Mouse (Mus musculus) midbrain, embryonic 14.5 days (tissue): Measurements from ENCODE around the gene Tagap. TPM values are rescaled to one million over a fixed set of nuclear protein-coding genes. Genes with fewer than 3 reads are reported as not detected.
A peak's percentile ranks its signal among the peaks of the same experiment; 100 is the strongest.
"Not testable (repeated sequence)": the region's sequence is repeated elsewhere in the genome, so short reads cannot be mapped to it uniquely, and the experiment has no call there.

ENCODE experiments used
- ATAC-seq: fragments of 200-750 bp; cut with Nextera tagmentation; 2 replicates; pipeline ENCODE4 v1.8.0; 2017; ENCODE audit warnings: moderate number of reproducible peaks, moderate library complexity; ENCODE audit not compliant: low FRiP score, low TSS enrichment
- DNase-seq: peaks from one replicate; pipeline ENCODE4 v3.0.0-alpha.2; 2015
- H3K27ac ChIP-seq: fragments of 300-500 bp; sonication (generic); replicated peaks from 2 replicates; pipeline ENCODE4 v1.5.1; 2014; ENCODE audit warnings: mild to moderate bottlenecking, low read depth, low read length, moderate library complexity
- H3K27me3 ChIP-seq: fragments of 300-500 bp; sonication (generic); 2 replicates; pipeline ENCODE4 v1.6.1; 2014; ENCODE audit warnings: low read length, control low read depth, mixed read lengths; ENCODE audit not compliant: control insufficient read depth, insufficient read depth
- H3K36me3 ChIP-seq: fragments of 300-500 bp; sonication (generic); 2 replicates; pipeline ENCODE4 v1.6.1; 2014; ENCODE audit warnings: low read length, control low read depth; ENCODE audit not compliant: control insufficient read depth, insufficient read depth
- H3K4me1 ChIP-seq: fragments of 300-500 bp; sonication (generic); 2 replicates; pipeline ENCODE4 v1.6.1; 2014; ENCODE audit warnings: mild to moderate bottlenecking, antibody characterized with exemption, low read length, control low read depth; ENCODE audit not compliant: control insufficient read depth, insufficient read depth
- H3K4me2 ChIP-seq: fragments of 300-500 bp; sonication (generic); 2 replicates; pipeline ENCODE4 v1.6.1; 2014; ENCODE audit warnings: mild to moderate bottlenecking, low read length, moderate library complexity
- H3K4me3 ChIP-seq: fragments of 300-500 bp; sonication (generic); replicated peaks from 2 replicates; pipeline ENCODE4 v1.5.1; 2014; ENCODE audit warnings: low read depth, low read length
- H3K9ac ChIP-seq: fragments of 300-500 bp; sonication (generic); replicated peaks from 2 replicates; pipeline ENCODE4 v1.6.1; 2014; ENCODE audit warnings: mild to moderate bottlenecking, low read length, moderate library complexity
- H3K9me3 ChIP-seq: fragments of 300-500 bp; sonication (generic); 2 replicates; pipeline ENCODE4 v1.6.1; 2016; ENCODE audit warnings: low read length, control low read depth, mixed read lengths; ENCODE audit not compliant: control insufficient read depth
- WGBS: fragments of 180-500 bp; shearing (Covaris S2); extraction: QIAGEN DNeasy Blood & Tissue Kit; methylation state at CpG from one replicate; pipeline ENCODE4 v1.1.7; 2014; 5-methylcytosine and 5-hydroxymethylcytosine counted together
- polyA plus RNA-seq: library from polyadenylated mRNA; unstranded; fragments of >200 nt; fragmentation: Nextera tagmentation; extraction: Ambion mirVana; gene quantifications from 2 replicates; pipeline ENCODE4 v1.2.1, GENCODE M21; 2014

Gene Tagap
- polyA plus RNA-seq, 1 experiment from 2014 or later, result 0.39 TPM

DNA sequence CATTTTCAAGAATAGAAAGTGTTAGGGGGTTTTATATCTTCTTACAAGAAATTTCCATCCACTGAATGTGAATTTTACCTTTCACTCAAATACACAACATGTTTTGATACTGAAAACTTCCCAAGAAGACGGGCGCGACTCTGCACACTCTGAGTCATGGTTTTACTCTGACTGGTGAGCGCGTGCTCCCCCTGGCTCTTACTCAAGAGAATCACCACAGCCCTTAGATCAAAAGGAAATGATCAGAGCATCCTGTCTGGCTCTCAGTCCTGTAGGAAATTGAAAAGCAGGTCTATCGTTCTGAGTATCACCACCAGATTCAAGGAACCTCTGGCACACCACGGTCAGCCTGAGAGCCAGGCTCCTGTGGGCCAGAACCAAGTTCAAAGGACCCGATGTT is 13.8 kb downstream of the Tagap start:
- WGBS, result 75% methylated on average over 8 of the region's 8 CpGs
- peak; percentile 57 for DNase-seq

GRCm38 (mm10) chr17:7945117-7946052 is 19.6 kb downstream of the Tagap start, which contains the start of gene Rsph3a:
TSS of gene Rsph3a (plus strand) at chr17:7945614.
- WGBS, result 3% methylated on average over 57 of the region's 58 CpGs
- H3K27me3 ChIP-seq, result not testable (repeated sequence)

More for the DNA sequence above, 13.8 kb downstream of the Tagap start:
- H3K4me2 ChIP-seq, result no peak overlapping the region
- no peak for ATAC-seq
- H3K4me3 ChIP-seq, result no peak overlapping the region
- no peaks in the 10 kb centered on the region for H3K9me3 ChIP-seq
- no peak overlapping the region for H3K9ac ChIP-seq
- H3K27me3 ChIP-seq, result no peaks in the 10 kb centered on the region
- no peaks in the 10 kb centered on the region for H3K36me3 ChIP-seq
- no peak overlapping the region for H3K27ac ChIP-seq
- H3K4me1 ChIP-seq, result no peaks in the 10 kb centered on the region

DNA sequence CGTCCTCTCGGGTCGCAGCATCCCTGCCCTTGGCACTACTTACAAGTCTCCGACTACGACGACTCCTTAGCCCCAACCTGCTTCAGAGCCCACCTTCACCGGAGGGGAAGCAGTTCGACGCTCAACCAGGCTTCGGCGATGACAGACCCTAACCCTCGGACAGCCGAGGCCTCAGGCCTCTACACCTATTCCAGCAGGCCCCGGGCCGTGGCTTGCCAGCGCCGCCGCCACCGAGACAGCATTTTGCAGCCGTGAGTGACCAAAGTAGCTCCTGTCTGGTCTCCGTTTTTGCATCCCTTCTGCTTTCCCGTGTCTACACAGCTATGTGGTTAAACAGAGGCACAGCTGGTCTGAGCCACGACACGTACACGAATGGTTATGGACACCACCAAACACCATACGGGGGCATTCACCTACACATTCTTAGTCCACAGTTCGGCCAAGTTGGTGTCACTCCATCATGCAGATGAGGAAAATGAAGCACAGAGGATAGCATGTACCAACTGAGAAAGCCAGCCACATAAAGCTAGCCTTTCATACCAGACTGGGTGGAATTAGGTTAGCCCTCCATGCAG is 20.3 kb downstream of the Tagap start:
- ATAC-seq, H3K27me3 ChIP-seq, H3K9me3 ChIP-seq, H3K36me3 ChIP-seq, H3K4me1 ChIP-seq, DNase-seq: not testable (repeated sequence)
- Histone ChIP-seq H3K9ac (peak overlapping the region; percentile 59; the same call in 1 of the 2 replicates), H3K4me2 (peak overlapping the region; percentile 60), H3K4me3 (peak overlapping the region; percentile 48), H3K27ac (peak overlapping the region; percentile 89)
- WGBS, result 0% methylated on average over 15 of the region's 27 CpGs

More at GRCm38 (mm10) chr17:7945117-7946052, 19.6 kb downstream of the Tagap start, which contains the start of gene Rsph3a:
- H3K4me1 ChIP-seq, H3K9me3 ChIP-seq, H3K36me3 ChIP-seq: not testable (repeated sequence)
- DNase-seq (peak; percentile 93), ATAC-seq (peak; percentile 98)
- peak within 1 kb of the TSS; percentile 48 for H3K4me3 ChIP-seq
- peak within 1 kb of the TSS; percentile 60 for H3K4me2 ChIP-seq
- H3K27ac ChIP-seq, result peak within 1 kb of the TSS; percentile 89
- H3K9ac ChIP-seq, result peak within 1 kb of the TSS; percentile 59

DNA sequence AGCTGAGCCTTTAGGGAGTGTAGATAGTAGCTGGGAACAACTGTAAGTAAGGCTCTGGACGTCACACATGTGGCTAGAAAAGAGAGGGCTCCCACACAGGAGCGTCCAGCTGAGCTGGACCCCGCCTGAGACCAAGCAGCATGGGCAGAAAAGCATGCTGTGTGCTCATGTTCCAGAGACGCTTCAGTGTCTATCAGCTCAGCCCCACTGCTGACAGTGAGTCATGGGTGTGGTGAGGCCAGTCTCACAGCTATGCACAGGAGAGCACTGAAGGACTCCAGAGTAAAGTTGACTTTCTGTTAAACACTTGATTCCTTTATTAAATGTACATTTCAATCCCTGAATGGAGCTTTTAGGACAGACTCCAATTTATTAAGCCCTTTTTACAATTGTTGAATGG is 25.5 kb downstream of the Tagap start:
- H3K9me3 ChIP-seq, H3K4me3 ChIP-seq, H3K27ac ChIP-seq, H3K27me3 ChIP-seq, DNase-seq, H3K36me3 ChIP-seq, H3K4me1 ChIP-seq, H3K9ac ChIP-seq, ATAC-seq, H3K4me2 ChIP-seq: not testable (repeated sequence)
- no CpG with 5 or more reads among the region's 4 CpGs for WGBS

- not testable (repeated sequence) for H3K27me3 ChIP-seq, DNase-seq, H3K36me3 ChIP-seq, H3K4me3 ChIP-seq, ATAC-seq, H3K27ac ChIP-seq, H3K4me2 ChIP-seq, H3K9ac ChIP-seq, H3K4me1 ChIP-seq, H3K9me3 ChIP-seq
- 94% methylated on average over 8 of the region's 9 CpGs for WGBS
Measured at GRCm38 (mm10) chr17:7957242-7957641, 31.4 kb downstream of the Tagap start.

GRCm38 (mm10) chr17:7963333-7963732 is 37.5 kb downstream of the Tagap start:
- not testable (repeated sequence) for H3K4me1 ChIP-seq, H3K36me3 ChIP-seq, H3K27me3 ChIP-seq, H3K9ac ChIP-seq, H3K4me2 ChIP-seq, ATAC-seq, H3K27ac ChIP-seq, DNase-seq, H3K9me3 ChIP-seq, H3K4me3 ChIP-seq
- 90% methylated on average over 4 of the region's 4 CpGs for WGBS

DNA sequence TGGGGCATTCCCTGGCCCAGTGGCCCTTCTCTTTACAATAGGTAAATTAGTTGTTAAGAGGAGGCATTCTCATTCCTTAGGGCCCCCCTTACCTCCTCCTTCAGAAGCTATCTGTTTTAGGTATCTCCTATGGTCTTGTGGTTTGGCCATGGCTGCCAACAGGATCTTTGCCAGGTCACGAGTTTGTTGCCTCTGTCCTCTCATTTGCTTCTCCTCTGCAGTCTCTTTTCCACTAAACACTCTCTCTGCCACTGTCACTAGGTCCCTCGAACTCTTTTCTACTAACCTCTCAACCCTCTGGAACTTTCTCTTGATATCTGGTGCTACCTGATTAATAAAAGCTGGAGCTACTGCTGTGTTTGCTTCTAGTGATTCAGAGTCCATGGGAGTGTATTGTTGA is 38.6 kb downstream of the Tagap start:
- not testable (repeated sequence) for DNase-seq

GRCm38 (mm10) chr17:7968490-7968889 is 42.7 kb downstream of the Tagap start:
- not testable (repeated sequence) for H3K4me3 ChIP-seq, H3K36me3 ChIP-seq, DNase-seq, H3K4me1 ChIP-seq, H3K4me2 ChIP-seq, H3K9me3 ChIP-seq, H3K27me3 ChIP-seq, ATAC-seq, H3K9ac ChIP-seq, H3K27ac ChIP-seq
- WGBS, result 91% methylated on average over 3 of the region's 5 CpGs

More for the DNA sequence above, 38.6 kb downstream of the Tagap start:
- not testable (repeated sequence) for H3K27me3 ChIP-seq, H3K4me3 ChIP-seq, H3K36me3 ChIP-seq, H3K27ac ChIP-seq, H3K4me1 ChIP-seq, H3K9ac ChIP-seq, H3K9me3 ChIP-seq, ATAC-seq, H3K4me2 ChIP-seq
- WGBS, result 97% methylated on average over 2 of the region's 2 CpGs
